Mouse (Mus musculus) lung, adult 2 months (tissue): ENCODE results near the gene Cab39l. TPM values are rescaled to one million over a fixed set of nuclear protein-coding genes. Genes with fewer than 3 reads are reported as not detected.

ENCODE experiments used
- DNase-seq: peaks from one replicate; pipeline ENCODE4 v3.0.0; 2022
- H3K4me1 ChIP-seq: fragments of 200-500 bp; 2 replicates; pipeline ENCODE4 v1.6.1; 2011; ENCODE audit warnings: low read length; ENCODE audit not compliant: control insufficient read depth, insufficient read depth
- H3K4me3 ChIP-seq: fragments of 200-500 bp; replicated peaks from 2 replicates; pipeline ENCODE3; 2011; ENCODE audit warnings: low read depth, mild to moderate bottlenecking, control low read depth, low read length; ENCODE audit errors: extremely low read depth
- CTCF ChIP-seq: fragments of 200-500 bp; IDR thresholded peaks from 2 replicates; pipeline ENCODE4 v1.5.1; 2011; ENCODE audit warnings: mild to moderate bottlenecking, low read length, control low read depth; ENCODE audit not compliant: insufficient read depth
- POLR2A ChIP-seq: fragments of 200-500 bp; IDR thresholded peaks from 2 replicates; pipeline ENCODE4 v1.6.1; 2011; ENCODE audit warnings: low read depth, mild to moderate bottlenecking, control low read depth, low read length, borderline replicate concordance; ENCODE audit errors: extremely low read depth
- WGBS: fragments of 180-500 bp; shearing (Covaris S2); methylation state at CpG from one replicate; pipeline ENCODE4 v1.1.7; 2018; 5-methylcytosine and 5-hydroxymethylcytosine counted together
- polyA plus RNA-seq: library from polyadenylated mRNA; depleted of rRNA; stranded (reverse); fragments of >200 nt; gene quantifications from 2 replicates; pipeline ENCODE4 v1.2.3, GENCODE M21; 2012

Cab39l gene
- polyA plus RNA-seq, 1 experiment: 13.1 TPM

GRCm38 (mm10) chr14:59543158-59543826 lies 102.5 kb downstream of the Cab39l start:
- H3K4me3 ChIP-seq: no peak overlapping the region
- WGBS: 77% methylated on average over 3 of the region's 3 CpGs
- TF ChIP-seq CTCF: no peak
- no peak for TF ChIP-seq POLR2A
- peaks cover 4% of the 10 kb centered on the region for H3K4me1 ChIP-seq
- no peak for DNase-seq

- TF ChIP-seq CTCF (no peak), POLR2A (no peak)
- no peak for DNase-seq
- Histone ChIP-seq H3K4me1 (peaks cover 4% of the 10 kb centered on the region), H3K4me3 (no peak overlapping the region)
- 60% methylated on average over 5 of the region's 5 CpGs for WGBS
These were observed 103.2 kb downstream of the Cab39l start for GRCm38 (mm10) chr14:59543956-59544355.

GRCm38 (mm10) chr14:59546162-59546880 lies 105.5 kb downstream of the Cab39l start:
- no peak overlapping the region for H3K4me3 ChIP-seq
- DNase-seq: no peak
- H3K4me1 ChIP-seq: peaks cover 11% of the 10 kb centered on the region
- WGBS: 75% methylated on average over 7 of the region's 7 CpGs
- no peak for TF ChIP-seq POLR2A
- no peak for TF ChIP-seq CTCF

GRCm38 (mm10) chr14:59547530-59547929 lies 106.8 kb downstream of the Cab39l start:
- 51% methylated on average over 5 of the region's 5 CpGs for WGBS
- no peak for DNase-seq

DNA sequence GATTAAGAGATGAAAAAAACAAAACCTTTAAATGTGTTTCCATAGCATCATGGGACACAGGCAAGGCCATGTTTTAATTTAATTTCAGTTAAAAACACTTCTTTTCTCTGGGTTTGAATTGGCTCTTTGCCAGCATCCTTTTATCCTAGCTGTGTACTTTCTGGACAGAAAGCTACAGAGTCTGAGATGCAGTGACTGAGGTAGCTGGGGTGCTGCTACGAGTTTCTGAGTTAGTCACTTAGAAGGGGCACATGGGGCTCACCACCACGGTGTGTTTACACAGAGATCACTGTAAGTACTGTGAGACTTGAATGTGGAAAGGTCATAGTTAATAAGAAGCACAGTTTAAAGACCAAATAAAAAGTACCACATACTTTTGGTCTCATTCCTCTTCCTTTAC lies 107.8 kb downstream of the Cab39l start:
- WGBS: 53% methylated on average over 2 of the region's 2 CpGs
- TF ChIP-seq POLR2A (no peak), CTCF (no peak)
- DNase-seq: no peak
- no peak overlapping the region for H3K4me3 ChIP-seq
- peaks cover 11% of the 10 kb centered on the region for H3K4me1 ChIP-seq

More at GRCm38 (mm10) chr14:59547530-59547929, 106.8 kb downstream of the Cab39l start:
- TF ChIP-seq POLR2A (no peak), CTCF (no peak)
- Histone ChIP-seq H3K4me3 (no peak overlapping the region), H3K4me1 (peaks cover 11% of the 10 kb centered on the region)

DNA sequence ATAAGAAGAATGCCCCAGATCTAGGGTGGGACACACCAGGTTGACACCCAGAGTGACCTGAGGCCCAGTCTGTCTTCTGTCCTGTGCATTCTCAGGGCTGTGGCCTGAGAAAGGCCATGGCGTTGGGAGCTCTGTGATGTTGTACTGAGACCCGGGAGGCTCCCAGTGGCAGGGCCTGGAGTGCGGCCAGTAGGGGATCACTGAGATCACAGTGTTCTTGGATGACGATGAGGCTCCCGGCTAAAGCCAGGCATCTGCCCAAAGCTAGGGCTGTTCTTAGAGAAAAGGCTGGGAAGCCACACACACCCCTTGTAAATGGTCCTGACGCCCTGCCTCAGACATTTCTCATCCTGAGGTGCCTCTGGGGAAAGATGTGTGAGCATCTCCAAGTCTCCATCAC lies 108.3 kb downstream of the Cab39l start:
- H3K4me3 ChIP-seq: no peak overlapping the region
- no peak for DNase-seq
- 72% methylated on average over 6 of the region's 6 CpGs for whole genome bisulfite sequencing
- peaks cover 9% of the 10 kb centered on the region for H3K4me1 ChIP-seq
- TF ChIP-seq POLR2A (no peak), CTCF (no peak)

DNA sequence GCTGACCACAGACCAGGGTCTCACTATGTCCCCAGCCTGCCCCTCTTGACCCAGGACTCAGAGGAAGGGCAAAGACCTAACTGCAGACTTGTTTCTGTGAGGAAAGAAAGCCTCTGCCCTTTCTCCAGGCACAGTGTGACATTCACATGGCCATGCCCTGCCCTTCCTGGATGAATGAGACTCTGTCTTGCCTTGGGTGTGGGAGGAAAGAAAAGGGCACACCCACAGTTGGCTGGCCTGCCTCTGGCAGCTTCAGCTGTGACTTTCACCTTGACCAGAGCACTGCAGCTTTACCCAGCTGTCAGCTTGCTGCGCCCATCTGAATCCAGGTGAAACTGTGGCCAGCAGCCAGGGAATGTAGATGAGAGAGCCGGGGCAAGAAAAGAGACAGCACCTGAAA lies 110.1 kb downstream of the Cab39l start:
- TF ChIP-seq CTCF (no peak), POLR2A (no peak)
- 59% methylated on average over 2 of the region's 2 CpGs for WGBS
- no peak for DNase-seq
- Histone ChIP-seq H3K4me1 (peaks cover 9% of the 10 kb centered on the region; the same call in 1 of the 2 replicates), H3K4me3 (no peak overlapping the region)

DNA sequence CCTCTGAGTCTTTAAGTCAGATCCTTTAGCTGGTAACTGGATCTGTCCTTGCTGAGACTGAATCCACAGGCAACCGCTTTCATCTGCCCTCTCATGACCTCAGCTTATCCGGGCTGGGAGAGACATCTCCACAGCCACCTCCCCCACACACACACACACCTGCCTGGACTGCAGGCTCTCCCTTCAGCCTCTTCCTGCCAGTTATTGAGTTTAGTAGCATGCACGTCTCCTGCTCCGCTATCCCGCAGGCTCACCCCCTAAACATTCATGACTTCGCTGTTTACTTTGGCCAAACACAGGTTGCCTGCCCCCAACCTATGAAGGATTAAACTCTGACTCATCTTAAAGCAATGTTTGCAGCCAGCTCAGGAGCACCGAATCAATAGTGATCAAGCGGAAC lies 111.2 kb downstream of the Cab39l start:
- H3K4me3 ChIP-seq: no peak overlapping the region
- TF ChIP-seq CTCF: no peak
- H3K4me1 ChIP-seq: peaks cover 11% of the 10 kb centered on the region; the same call in 1 of the 2 replicates
- WGBS: 48% methylated on average over 8 of the region's 8 CpGs
- no peak for DNase-seq

- Histone ChIP-seq H3K4me1 (peaks cover 11% of the 10 kb centered on the region; the same call in 1 of the 2 replicates), H3K4me3 (no peak overlapping the region)
- no peak for DNase-seq
- TF ChIP-seq POLR2A (no peak), CTCF (no peak)
- 72% methylated on average over 5 of the region's 5 CpGs for WGBS
These were observed 113.3 kb downstream of the Cab39l start for GRCm38 (mm10) chr14:59554025-59554424.

- Histone ChIP-seq H3K4me1 (peaks cover 11% of the 10 kb centered on the region; the same call in 1 of the 2 replicates), H3K4me3 (no peak overlapping the region)
- WGBS: 37% methylated on average over 8 of the region's 8 CpGs
- no peak for DNase-seq
- no peak for TF ChIP-seq POLR2A
- no peak for TF ChIP-seq CTCF
These were observed 114.2 kb downstream of the Cab39l start for GRCm38 (mm10) chr14:59555018-59555417.
